ENCODE assay signal across 8 mouse cellular contexts in genomic region chr1:74390287-74390906, GRCm38 (mm10). TPM values are rescaled to one million over a fixed set of nuclear protein-coding genes. Genes with fewer than 3 reads are reported as not detected.
DNase-seq lines count a peak whose midpoint lies in the region; ATAC-seq lines count a peak whose summit lies in the region.

No protein-coding gene starts in this region.

- peak overlapping the region; percentile 40 for H3K9ac ChIP-seq in forebrain, embryonic 12.5 days
- no peak overlapping the region for H3K9ac ChIP-seq in hindbrain, embryonic 14.5 days
- H3K9ac ChIP-seq in liver, embryonic 12.5 days = peak overlapping the region; percentile 100

- H3K36me3 ChIP-seq in forebrain, embryonic 12.5 days (replicated peaks) = peaks cover 20% of the 10 kb centered on the region
- peaks cover 12% of the 10 kb centered on the region; the same call in 1 of the 2 replicates for H3K36me3 ChIP-seq in hindbrain, embryonic 14.5 days (replicated peaks; ENCODE audit: control insufficient read depth, insufficient read depth)
- peaks cover 24% of the 10 kb centered on the region for H3K36me3 ChIP-seq in liver, embryonic 12.5 days

- H3K27ac ChIP-seq in forebrain, embryonic 12.5 days = no peak overlapping the region
- H3K27ac ChIP-seq in hindbrain, embryonic 14.5 days = no peak overlapping the region; the same call in 1 of the 2 replicates
- H3K27ac ChIP-seq in liver, embryonic 12.5 days = peak overlapping the region; percentile 97

- H3K9me3 ChIP-seq in forebrain, embryonic 12.5 days = no peaks in the 10 kb centered on the region
- H3K9me3 ChIP-seq in hindbrain, embryonic 14.5 days (ENCODE audit: control insufficient read depth, low read length) = no peaks in the 10 kb centered on the region
- no peaks in the 10 kb centered on the region for H3K9me3 ChIP-seq in liver, embryonic 12.5 days (replicated peaks)

- DNase-seq in adrenal gland, adult 18-20 months (ENCODE audit: low spot score in 2 of 2) = peak; percentile 65 to 70
- no peak for DNase-seq in adrenal gland, adult 8-10 months
- DNase-seq in c-Kit-positive CD71-negative TER-119-negative erythroid progenitor cells, embryonic 14.5 days (ENCODE audit: low read depth) = peak; percentile 83
- peak; percentile 31 for DNase-seq in hindbrain, embryonic 14.5 days (ENCODE audit: low spot score)
- peak; percentile 89 for DNase-seq in naive thymus-derived CD4-positive, alpha-beta T cell, adult 2 months (ENCODE audit: low read depth)
- peak; percentile 75 for DNase-seq in thymus, postnatal 0 days (ENCODE audit: low spot score)

- H3K4me1 ChIP-seq in forebrain, embryonic 12.5 days = peaks cover 34% of the 10 kb centered on the region
- peaks cover 17% of the 10 kb centered on the region for H3K4me1 ChIP-seq in hindbrain, embryonic 14.5 days (replicated peaks; ENCODE audit: control insufficient read depth, insufficient read depth, low read length)
- peaks cover 80% of the 10 kb centered on the region for H3K4me1 ChIP-seq in liver, embryonic 12.5 days

- 6% methylated on average over 21 of the region's 21 CpGs for WGBS in forebrain, embryonic 12.5 days
- WGBS in hindbrain, embryonic 14.5 days = 8% methylated on average over 21 of the region's 21 CpGs
- 5% methylated on average over 21 of the region's 21 CpGs for WGBS in liver, embryonic 12.5 days (ENCODE audit: insufficient replicate concordance)

- H3K4me2 ChIP-seq in forebrain, embryonic 12.5 days = peak overlapping the region; percentile 43
- H3K4me2 ChIP-seq in hindbrain, embryonic 14.5 days (replicated peaks) = peak overlapping the region; percentile 95
- peak overlapping the region; percentile 92 for H3K4me2 ChIP-seq in liver, embryonic 12.5 days

- H3K4me3 ChIP-seq in forebrain, embryonic 12.5 days (replicated peaks) = peak overlapping the region; percentile 14
- peak overlapping the region; percentile 91; the same call in 1 of the 2 replicates for H3K4me3 ChIP-seq in hindbrain, embryonic 14.5 days (replicated peaks; ENCODE audit: low read length)
- H3K4me3 ChIP-seq in liver, embryonic 12.5 days = peak overlapping the region; percentile 98

- ATAC-seq in forebrain, embryonic 12.5 days (ENCODE audit: low FRiP score) = no peak
- ATAC-seq in hindbrain, embryonic 14.5 days (ENCODE audit: low FRiP score) = no peak
- no peak for ATAC-seq in liver, embryonic 12.5 days

- H3K27me3 ChIP-seq in forebrain, embryonic 12.5 days = peaks cover 27% of the 10 kb centered on the region
- peaks cover 15% of the 10 kb centered on the region for H3K27me3 ChIP-seq in hindbrain, embryonic 14.5 days (ENCODE audit: control insufficient read depth, insufficient read depth, low read length)
- no peaks in the 10 kb centered on the region for H3K27me3 ChIP-seq in liver, embryonic 12.5 days (replicated peaks)

RNA-seq across cellular contexts. Expression of gene Ctdsp1, which starts 0.9 kb away (rescaled TPM):
- 100 to 1,000 TPM; 133 to 136 TPM for total RNA-seq in adrenal gland, adult 18-20 months (2021)
- 100 to 1,000 TPM; 141 to 175 (median 160) TPM for total RNA-seq in adrenal gland, adult 8-10 months (2022)
- polyA plus RNA-seq in forebrain, embryonic 12.5 days (2016; fragmentation: Nextera tagmentation; extraction: Ambion mirVana) = 33.1 and 33.3 TPM in 2 replicates
- 20.3 and 20.8 TPM in 2 replicates for polyA plus RNA-seq in hindbrain, embryonic 14.5 days (2014; fragmentation: Nextera tagmentation; extraction: Ambion mirVana)
- polyA plus RNA-seq in liver, embryonic 12.5 days (2016; fragmentation: Nextera tagmentation; extraction: Ambion mirVana) = 42.0 and 42.4 TPM in 2 replicates
- polyA plus RNA-seq in thymus, postnatal 0 days (2015; fragmentation: Nextera tagmentation; extraction: Ambion mirVana) = 55.5 and 56.1 TPM in 2 replicates

RNA-seq across cellular contexts. Expression of gene Slc11a1, which starts 15.4 kb away (rescaled TPM):
- total RNA-seq in adrenal gland, adult 18-20 months (2021) = 10 to 100 TPM in 1 of 2 experiments, 1 to 10 TPM in 1; 9.5 to 20.5 TPM
- 10 to 100 TPM; 12.9 to 29.1 (median 19.7) TPM for total RNA-seq in adrenal gland, adult 8-10 months (2022)
- polyA plus RNA-seq in forebrain, embryonic 12.5 days (2016; fragmentation: Nextera tagmentation; extraction: Ambion mirVana) = 1.3 and 1.7 TPM in 2 replicates
- 2.7 and 2.9 TPM in 2 replicates for polyA plus RNA-seq in hindbrain, embryonic 14.5 days (2014; fragmentation: Nextera tagmentation; extraction: Ambion mirVana)
- polyA plus RNA-seq in liver, embryonic 12.5 days (2016; fragmentation: Nextera tagmentation; extraction: Ambion mirVana) = 8.6 and 9.0 TPM in 2 replicates
- 5.6 and 6.1 TPM in 2 replicates for polyA plus RNA-seq in thymus, postnatal 0 days (2015; fragmentation: Nextera tagmentation; extraction: Ambion mirVana)

RNA-seq across cellular contexts. Expression of gene Vil1, which starts 18.8 kb away (rescaled TPM):
- total RNA-seq in adrenal gland, adult 18-20 months (2021) = 1 to 10 TPM; 1.8 to 1.9 TPM
- 1 to 10 TPM in 3 of 4 experiments, under 1 TPM in 1; 0.96 to 4.1 (median 2.6) TPM for total RNA-seq in adrenal gland, adult 8-10 months (2022)
- polyA plus RNA-seq in forebrain, embryonic 12.5 days (2016; fragmentation: Nextera tagmentation; extraction: Ambion mirVana) = 0.29 and 0.32 TPM in 2 replicates
- polyA plus RNA-seq in hindbrain, embryonic 14.5 days (2014; fragmentation: Nextera tagmentation; extraction: Ambion mirVana) = 0.16 and 0.34 TPM in 2 replicates
- polyA plus RNA-seq in liver, embryonic 12.5 days (2016; fragmentation: Nextera tagmentation; extraction: Ambion mirVana) = 0.81 and 0.93 TPM in 2 replicates
- 0.29 and 0.30 TPM in 2 replicates for polyA plus RNA-seq in thymus, postnatal 0 days (2015; fragmentation: Nextera tagmentation; extraction: Ambion mirVana)

RNA-seq across cellular contexts. Expression of gene Catip, which starts 28.5 kb away (rescaled TPM):
- total RNA-seq in adrenal gland, adult 18-20 months (2021) = under 1 TPM; 0.33 to 0.35 TPM
- total RNA-seq in adrenal gland, adult 8-10 months (2022) = 1 to 10 TPM in 2 of 4 experiments, under 1 TPM in 2; 0.21 to 1.4 (median 0.81) TPM
- 0.60 and 1.1 TPM in 2 replicates for polyA plus RNA-seq in forebrain, embryonic 12.5 days (2016; fragmentation: Nextera tagmentation; extraction: Ambion mirVana)
- 1.2 and 1.7 TPM in 2 replicates for polyA plus RNA-seq in hindbrain, embryonic 14.5 days (2014; fragmentation: Nextera tagmentation; extraction: Ambion mirVana)
- 0.11 and 0.14 TPM in 2 replicates for polyA plus RNA-seq in liver, embryonic 12.5 days (2016; fragmentation: Nextera tagmentation; extraction: Ambion mirVana)
- 0.20 and 0.33 TPM in 2 replicates for polyA plus RNA-seq in thymus, postnatal 0 days (2015; fragmentation: Nextera tagmentation; extraction: Ambion mirVana)

Comparison
In these comparisons a context has a peak if more than half of its experiments do, and no peak if none do; other contexts are left out.
1. H3K4me2 ChIP-seq: peak in every context shown above with its lines; median percentile 95 in hindbrain, embryonic 14.5 days; 92 in liver, embryonic 12.5 days; 43 in forebrain, embryonic 12.5 days.
2. H3K4me3 ChIP-seq: peak in every context shown above with its lines; median percentile 98 in liver, embryonic 12.5 days; 91 in hindbrain, embryonic 14.5 days; 14 in forebrain, embryonic 12.5 days.